Mouse (Mus musculus): ENCODE data around the gene Slc36a3. TPM values are rescaled to one million over a fixed set of nuclear protein-coding genes. Genes with fewer than 3 reads are reported as not detected.
"Not testable (repeated sequence)": the region's sequence is repeated elsewhere in the genome, so short reads cannot be mapped to it uniquely, and the experiment has no call there.

The Slc36a3 gene
- total RNA-seq, 2 experiments from 2014 or later: not detected

- intact Hi-C loops (cut with DNase I): no loop called here
- DNase-seq: no peak
Observed at GRCm38 (mm10) chr11:55113209-55113860, 38.2 kb downstream of the Slc36a3 start.

GRCm38 (mm10) chr11:55110566-55111169, 40.8 kb downstream of the Slc36a3 start:
- intact Hi-C loops (cut with DNase I): no loop called here
- no peak for DNase-seq

GRCm38 (mm10) chr11:55109521-55110300, 41.8 kb downstream of the Slc36a3 start:
- intact Hi-C loops (cut with DNase I): no loop called here
- DNase-seq: no peak

GRCm38 (mm10) chr11:55106636-55107035, 44.9 kb downstream of the Slc36a3 start:
- intact Hi-C loops (cut with DNase I): no loop called here
- no peak for DNase-seq

GRCm38 (mm10) chr11:55105389-55105788, 46.1 kb downstream of the Slc36a3 start:
- DNase-seq: no peak
- intact Hi-C loops (cut with DNase I): no loop called here

GRCm38 (mm10) chr11:55103229-55103628, 48.3 kb downstream of the Slc36a3 start:
- intact Hi-C loops (cut with DNase I): no loop called here

GRCm38 (mm10) chr11:55102015-55102414, 49.5 kb downstream of the Slc36a3 start:
- intact Hi-C loops (cut with DNase I): no loop called here
- no peak for DNase-seq

More at GRCm38 (mm10) chr11:55103229-55103628, 48.3 kb downstream of the Slc36a3 start:
- no peak for DNase-seq

GRCm38 (mm10) chr11:55099868-55100267, 51.6 kb downstream of the Slc36a3 start:
- intact Hi-C loops (cut with DNase I): loop anchor here (5.0 kb wide), 1 partner anchor 57 kb away; no protein-coding TSS in a partner anchor

GRCm38 (mm10) chr11:55099019-55099771, 52.3 kb downstream of the Slc36a3 start:
- intact Hi-C loops (cut with DNase I): loop anchor here (5.0 kb wide), 1 partner anchor 58 kb away; no protein-coding TSS in a partner anchor

More at GRCm38 (mm10) chr11:55099868-55100267, 51.6 kb downstream of the Slc36a3 start:
- no peak for DNase-seq

GRCm38 (mm10) chr11:55098189-55098915, 53.2 kb downstream of the Slc36a3 start:
- DNase-seq: no peak
- intact Hi-C loops (cut with DNase I): loop anchor here (5.0 kb wide), 1 partner anchor 59 kb away; no protein-coding TSS in a partner anchor

More at GRCm38 (mm10) chr11:55099019-55099771, 52.3 kb downstream of the Slc36a3 start:
- DNase-seq: no peak

- intact Hi-C loops (cut with DNase I): loop anchor here (5.0 kb wide), 1 partner anchor 60 kb away; no protein-coding TSS in a partner anchor
- DNase-seq: peak; percentile 92 to 93
Observed at GRCm38 (mm10) chr11:55097463-55098188, 53.9 kb downstream of the Slc36a3 start, which contains the start of gene Gm2a. Gm2a (plus strand) TSS chr11:55098115.

- intact Hi-C loops (cut with DNase I): loop anchor here (5.0 kb wide), 1 partner anchor 60 kb away; no protein-coding TSS in a partner anchor
Observed at GRCm38 (mm10) chr11:55096731-55097462, 54.6 kb downstream of the Slc36a3 start.

GRCm38 (mm10) chr11:55096296-55096695, 55.2 kb downstream of the Slc36a3 start:
- intact Hi-C loops (cut with DNase I): loop anchor here (5.0 kb wide), 1 partner anchor 61 kb away; no protein-coding TSS in a partner anchor
- not testable (repeated sequence) for DNase-seq

More at GRCm38 (mm10) chr11:55096731-55097462, 54.6 kb downstream of the Slc36a3 start:
- no peak for DNase-seq

GRCm38 (mm10) chr11:55093096-55093495, 58.4 kb downstream of the Slc36a3 start:
- intact Hi-C loops (cut with DNase I): no loop called here
- no peak for DNase-seq

- intact Hi-C loops (cut with DNase I): loop anchor here (5.0 kb wide), 2 partner anchors 163 to 213 kb away; no protein-coding TSS in a partner anchor
Observed at GRCm38 (mm10) chr11:55089892-55090291, 61.6 kb downstream of the Slc36a3 start.

GRCm38 (mm10) chr11:55087006-55087405, 64.5 kb downstream of the Slc36a3 start:
- peak; percentile 82 to 83 for DNase-seq
- intact Hi-C loops (cut with DNase I): loop anchor here (1.0 to 5.0 kb wide), 4 partner anchors 41 to 210 kb away; no protein-coding TSS in a partner anchor

More at GRCm38 (mm10) chr11:55089892-55090291, 61.6 kb downstream of the Slc36a3 start:
- DNase-seq: no peak

GRCm38 (mm10) chr11:55085396-55085795, 66.1 kb downstream of the Slc36a3 start:
- DNase-seq: peak; percentile 40 to 60
- intact Hi-C loops (cut with DNase I): loop anchor here (5.0 kb wide), 2 partner anchors 158 to 208 kb away; no protein-coding TSS in a partner anchor
